Mouse (Mus musculus): ENCODE measurements at regions not wholly inside any gene's neighbourhood (a gene's known extent, or its start where the extent isn't known, plus 50 kb on each side); places are given as distances from the start of the nearest gene placed in this dataset.

GRCm38 (mm10) chr11:84708222-84708730 lies 111.0 kb downstream of the Mrm1 start:
- TF ChIP-seq CTCF (IDR thresholded peaks at IDR 0.05; ENCODE audit: extremely low read depth, insufficient read depth, low read length), result no peak
- TF ChIP-seq POLR2A (IDR thresholded peaks at IDR 0.05; ENCODE audit: extremely low read depth, insufficient read depth, low read length), result no peak
